Mouse (Mus musculus) T-helper 1 cell (primary cell): Measurements from ENCODE around the gene Stat5a.

Source experiments
- in situ Hi-C: fragments of 300-600 bp; cut with MboI, MseI; formaldehyde crosslinking; loops from one replicate; pipeline ENCODE4 v1.15.1; 2025; ENCODE audit warnings: high pct_unique_total_duplicates

Stat5a gene

DNA sequence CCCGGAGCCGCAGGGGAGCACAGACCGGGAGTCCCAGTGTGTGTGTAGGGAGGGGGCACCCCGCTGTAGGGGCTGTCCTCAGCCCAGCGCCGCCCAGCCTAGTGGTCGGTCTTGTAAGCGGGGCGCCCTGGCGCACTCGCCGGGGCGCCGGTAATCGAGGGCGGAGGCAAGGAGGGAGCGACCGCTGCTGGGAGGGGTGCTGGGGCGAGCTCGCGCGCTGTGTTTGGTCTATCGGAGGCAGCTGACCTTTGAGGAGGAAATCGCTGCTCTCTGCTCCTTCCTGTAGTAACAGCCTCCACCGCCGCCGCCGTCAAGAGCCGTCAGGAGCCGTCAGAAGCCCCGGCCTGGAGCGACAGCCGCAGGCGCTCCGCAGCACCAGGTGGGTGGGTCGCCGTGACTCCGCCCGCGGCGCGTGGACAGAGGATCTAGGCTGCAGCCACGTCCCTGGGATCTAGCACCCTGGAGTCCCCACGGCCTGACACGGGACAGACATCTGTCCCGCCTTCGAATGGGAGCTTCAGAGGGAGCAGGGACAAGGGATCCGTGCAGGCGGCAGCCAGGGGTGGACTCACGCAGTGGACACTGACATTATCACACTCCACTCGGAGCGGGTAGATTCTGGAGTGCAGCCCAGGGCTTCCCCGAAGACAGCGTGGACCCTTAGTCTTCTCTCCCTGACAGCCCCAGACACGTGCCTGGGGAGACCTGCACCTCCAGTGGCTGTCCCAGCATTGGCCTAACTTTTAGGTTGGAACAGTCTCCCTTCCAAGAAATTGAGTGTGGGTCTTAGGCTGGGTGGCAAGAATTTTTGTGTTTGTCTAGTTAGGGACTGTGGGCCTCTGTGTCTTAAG, 1.3 kb downstream of the Stat5a start:
- in situ Hi-C loops = no loop called here

DNA sequence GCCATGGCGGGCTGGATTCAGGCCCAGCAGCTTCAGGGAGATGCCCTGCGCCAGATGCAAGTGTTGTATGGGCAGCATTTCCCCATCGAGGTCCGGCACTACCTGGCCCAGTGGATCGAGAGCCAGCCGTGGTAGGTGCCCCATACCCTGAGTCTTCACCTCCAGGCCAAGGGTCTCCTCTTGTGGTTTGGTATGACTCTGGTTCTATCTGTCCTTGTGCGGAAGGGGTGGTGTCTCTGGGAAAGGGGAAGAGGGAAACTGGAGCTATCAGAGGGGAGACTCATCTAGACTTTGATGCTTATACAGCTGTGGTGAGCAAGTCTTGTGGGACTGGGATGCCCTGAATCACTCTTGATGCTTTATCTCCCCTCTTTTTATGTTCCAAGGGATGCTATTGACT, 2.2 kb downstream of the Stat5a start:
- in situ Hi-C loops = no loop called here

DNA sequence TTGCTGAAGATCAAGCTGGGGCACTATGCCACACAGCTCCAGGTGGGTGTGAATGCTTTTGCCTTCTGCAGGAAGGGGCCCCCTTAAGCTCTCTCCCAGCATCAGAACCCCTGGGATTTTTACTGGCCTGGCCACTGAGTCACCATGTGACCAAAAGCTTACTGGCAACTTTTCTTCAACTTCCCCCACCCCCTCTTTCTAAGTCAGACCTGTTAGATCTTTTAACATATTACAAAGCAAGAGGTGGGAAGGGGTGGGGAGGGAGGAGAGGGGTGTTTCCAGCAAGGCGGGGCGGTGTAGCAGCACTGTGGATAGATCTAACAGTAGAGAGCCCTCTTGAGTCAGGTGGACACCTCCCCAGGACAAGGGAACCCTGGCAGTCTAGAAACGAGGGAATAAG, 2.7 kb downstream of the Stat5a start:
- in situ Hi-C loops = no loop called here

DNA sequence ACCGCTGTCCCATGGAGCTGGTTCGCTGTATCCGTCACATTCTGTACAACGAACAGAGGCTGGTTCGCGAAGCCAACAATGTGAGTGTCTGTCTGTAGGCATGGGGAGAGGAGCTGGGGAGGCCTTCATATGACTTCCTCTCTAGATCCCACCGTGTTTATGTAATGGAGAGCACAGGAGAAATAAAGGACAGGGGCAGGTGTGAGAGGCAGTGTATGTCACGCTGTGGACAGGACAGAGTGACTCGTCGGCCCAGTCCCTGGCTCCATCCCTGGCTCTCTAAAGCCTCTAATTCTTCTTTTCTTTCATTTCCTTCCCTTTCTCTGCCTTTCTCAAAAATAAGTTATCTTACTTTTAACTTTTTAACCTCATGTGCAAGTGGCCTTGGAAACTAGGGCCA, 4.0 kb downstream of the Stat5a start:
- in situ Hi-C loops = no loop called here

DNA sequence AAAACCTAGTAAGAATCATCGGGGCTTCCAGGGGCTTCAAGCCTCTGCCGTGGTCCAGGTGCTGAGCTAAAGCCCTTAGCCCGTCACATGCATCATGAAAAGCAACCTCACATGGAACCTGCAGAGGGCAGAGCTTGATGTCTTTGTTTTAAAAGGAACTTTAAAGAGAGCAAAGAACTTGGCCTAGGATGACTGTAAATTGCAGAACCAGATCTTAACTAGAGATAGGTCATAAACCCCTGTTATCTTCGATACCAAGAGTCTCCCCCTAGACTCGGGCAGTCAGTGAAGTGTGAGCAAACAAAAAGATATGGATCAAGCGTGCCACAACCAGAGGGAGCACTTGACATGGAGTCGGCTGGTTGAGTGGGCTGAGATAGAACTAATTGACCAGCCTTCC, 6.5 kb downstream of the Stat5a start:
- in situ Hi-C loops = no loop called here

DNA sequence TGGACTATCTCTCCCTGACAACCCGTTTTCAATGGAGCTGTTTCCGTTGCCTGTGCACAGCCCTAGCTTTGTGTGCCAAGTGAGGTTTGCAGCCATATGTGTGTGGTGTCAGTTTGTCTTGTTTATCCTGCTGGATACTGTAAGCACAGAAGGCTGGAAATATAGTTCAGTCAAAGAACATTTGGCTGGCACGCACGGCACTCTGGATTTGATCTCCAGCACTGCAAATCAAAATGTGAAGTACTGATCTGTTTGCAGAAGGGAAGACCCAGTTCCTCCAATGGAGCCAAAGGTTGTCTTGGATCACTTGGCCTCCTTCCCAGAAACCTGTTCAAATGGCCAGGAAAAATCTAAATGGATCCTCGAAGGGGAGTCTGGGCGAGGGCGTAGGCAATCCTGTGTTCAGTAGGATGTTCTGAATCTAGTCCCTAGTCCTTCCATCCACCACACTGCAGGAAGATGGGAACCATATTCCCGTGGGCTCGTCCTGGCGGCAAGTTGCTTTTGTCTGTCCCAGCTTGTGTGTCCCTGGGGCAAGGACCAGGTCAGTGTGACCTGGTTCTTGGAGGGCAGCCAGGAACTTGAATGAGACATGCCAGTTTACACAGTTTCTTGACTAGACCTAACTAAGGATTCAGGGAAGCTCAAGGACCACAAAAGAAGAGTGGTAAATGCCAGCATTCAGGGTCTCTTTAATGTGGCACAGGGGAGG, 11.3 kb downstream of the Stat5a start:
- in situ Hi-C loops = loop anchor here (5.0 kb wide), 1 partner anchor 73 kb away; no protein-coding TSS in a partner anchor

DNA sequence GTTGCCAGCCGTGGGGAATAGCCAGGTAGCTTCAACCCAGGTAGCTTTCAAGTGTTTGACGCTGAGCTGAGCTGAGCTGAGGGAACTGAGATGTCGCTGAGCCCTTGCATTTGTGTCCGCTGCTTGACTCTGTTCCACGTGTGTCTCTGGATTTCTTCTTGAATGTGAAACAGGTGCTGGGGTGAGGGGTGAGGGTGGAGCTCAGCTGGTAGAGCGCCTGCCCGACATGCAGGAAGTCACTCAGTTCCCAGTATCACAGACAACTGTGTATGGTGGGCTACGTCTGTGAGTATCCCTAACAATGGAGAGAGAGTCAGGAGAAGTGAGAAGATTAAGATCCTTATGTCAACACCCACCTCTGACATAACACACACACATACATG, 11.8 kb downstream of the Stat5a start:
- in situ Hi-C loops = loop anchor here (5.0 kb wide), 1 partner anchor 74 kb away; no protein-coding TSS in a partner anchor

DNA sequence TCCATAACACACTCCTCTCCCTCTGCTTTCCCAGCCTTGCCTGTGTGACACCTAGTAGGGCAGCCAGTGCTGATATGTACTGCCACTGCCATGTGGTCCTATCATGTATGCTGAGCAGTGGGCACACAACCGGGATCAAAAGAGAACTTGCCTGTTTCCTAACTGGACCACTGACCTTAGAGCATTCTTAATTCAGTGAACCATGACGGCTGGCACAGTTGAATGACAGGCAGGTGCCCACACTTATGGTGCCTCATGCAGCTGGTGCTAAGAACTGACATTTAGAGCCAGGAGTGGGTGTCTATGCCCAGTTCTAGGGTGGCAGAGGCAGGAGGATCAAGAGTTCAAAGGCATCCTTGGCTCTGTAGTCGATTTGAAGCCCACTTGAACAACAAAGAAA, 16.6 kb downstream of the Stat5a start:
- in situ Hi-C loops = no loop called here

DNA sequence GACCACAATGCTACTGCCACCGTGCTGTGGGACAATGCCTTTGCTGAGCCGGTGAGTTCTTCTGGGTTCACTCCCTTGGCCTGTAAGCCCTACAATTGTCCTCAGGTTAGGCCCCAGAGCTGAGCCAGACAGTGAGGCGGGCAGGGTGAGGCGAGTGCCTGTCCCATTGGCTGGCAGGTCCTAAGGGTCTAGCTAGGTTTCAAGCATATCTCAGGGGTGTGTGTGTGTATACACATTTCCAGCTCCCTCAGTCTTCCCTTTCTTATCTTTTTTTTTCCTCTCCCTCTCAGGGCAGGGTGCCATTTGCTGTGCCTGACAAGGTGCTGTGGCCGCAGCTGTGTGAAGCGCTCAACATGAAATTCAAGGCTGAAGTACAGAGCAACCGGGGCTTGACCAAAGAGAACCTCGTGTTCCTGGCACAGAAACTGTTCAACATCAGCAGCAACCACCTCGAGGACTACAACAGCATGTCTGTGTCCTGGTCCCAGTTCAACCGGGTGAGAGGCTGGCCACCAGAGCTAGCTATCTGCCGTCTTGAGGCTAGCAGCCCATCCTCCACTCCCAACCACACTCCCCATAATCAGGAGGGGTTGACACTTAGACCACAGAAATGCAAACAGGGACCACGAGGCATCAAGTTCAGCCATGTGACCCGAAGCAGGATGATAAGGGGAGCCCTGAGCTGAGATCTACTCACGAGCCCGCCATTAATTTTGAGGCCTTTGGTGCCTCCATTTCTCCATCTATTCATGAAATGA, 20.3 kb downstream of the Stat5a start:
- in situ Hi-C loops = no loop called here

DNA sequence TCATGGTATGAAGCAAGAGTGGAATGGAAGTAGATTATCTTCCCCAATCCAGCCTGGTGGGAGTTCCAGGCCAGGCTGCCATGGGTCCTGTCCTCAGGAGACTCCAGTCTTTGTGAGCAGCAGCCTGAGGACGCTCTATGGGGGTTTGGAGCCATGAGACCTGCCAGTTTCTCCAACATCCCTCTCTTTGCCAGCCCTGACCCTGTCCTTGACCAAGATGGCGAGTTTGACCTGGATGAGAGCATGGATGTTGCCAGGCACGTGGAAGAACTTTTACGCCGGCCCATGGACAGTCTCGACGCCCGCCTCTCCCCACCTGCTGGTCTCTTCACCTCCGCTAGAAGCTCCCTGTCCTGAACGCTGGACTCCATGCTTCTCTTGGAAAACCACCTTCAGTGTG, 24.5 kb downstream of the Stat5a start:
- in situ Hi-C loops = no loop called here

DNA sequence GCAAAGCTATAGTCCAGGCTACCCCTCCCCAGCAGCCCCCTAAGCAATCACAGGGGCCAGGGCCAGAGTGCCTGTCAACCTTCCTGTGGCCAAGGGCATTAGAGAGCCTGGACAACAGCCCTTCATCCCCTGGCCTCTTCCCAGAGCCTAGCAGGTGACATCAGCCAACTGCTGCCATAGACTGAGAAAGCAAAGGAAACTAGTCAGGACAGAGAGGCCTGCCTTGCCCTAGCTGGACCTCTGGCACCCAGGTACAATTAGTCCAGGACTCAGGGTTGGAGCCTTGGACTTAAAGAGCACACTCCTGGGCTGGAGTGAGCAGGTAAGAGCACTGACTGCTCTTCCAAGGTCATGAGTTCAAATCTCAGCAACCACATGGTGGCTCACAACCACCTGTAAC, 26.3 kb downstream of the Stat5a start:
- in situ Hi-C loops = no loop called here

DNA sequence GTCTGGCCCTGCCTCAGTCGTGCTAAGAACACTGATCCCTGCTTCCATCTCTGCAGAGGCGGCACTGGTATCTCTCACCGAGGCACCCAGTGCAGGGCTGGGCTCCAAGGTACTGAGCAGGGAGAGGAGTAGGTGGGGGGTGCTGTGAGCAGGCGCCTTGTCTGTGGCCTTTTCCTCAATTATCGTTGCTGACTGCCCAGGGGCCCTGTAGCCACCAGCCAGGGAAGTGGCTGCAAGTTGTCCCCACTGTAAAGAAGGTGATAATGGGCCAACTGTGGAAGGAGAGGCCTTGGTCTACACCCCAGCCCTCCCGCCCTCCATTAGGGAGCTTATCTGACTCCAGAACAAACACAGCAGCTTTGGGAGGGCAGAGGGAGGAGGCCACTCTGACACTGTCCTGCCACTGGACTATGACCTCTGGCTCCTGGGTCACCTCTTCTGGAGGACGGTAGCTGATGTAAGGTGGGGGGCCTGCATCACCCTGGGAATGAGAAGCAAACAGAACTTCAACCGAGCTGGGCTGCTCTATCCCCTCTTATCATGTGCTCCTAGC, 27.1 kb downstream of the Stat5a start:
- in situ Hi-C loops = no loop called here

DNA sequence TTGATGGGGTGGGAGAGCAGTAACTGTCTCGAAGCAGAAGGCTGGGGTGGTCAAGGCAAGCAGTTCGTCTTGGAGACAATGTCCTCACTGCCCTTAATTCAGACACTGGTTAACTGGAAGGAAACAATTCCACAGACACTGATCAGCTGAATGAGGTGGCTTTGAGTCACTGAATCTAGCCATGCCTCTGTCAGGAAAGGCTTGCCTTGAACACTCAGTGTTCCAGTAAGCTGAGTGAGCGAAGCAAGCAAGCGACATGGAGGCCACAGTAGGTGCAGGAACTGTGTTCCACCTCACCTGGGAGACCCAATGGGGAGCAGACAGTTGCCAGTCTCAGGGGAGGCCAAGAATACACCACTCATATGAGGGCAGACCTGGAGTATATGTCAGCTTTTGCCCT, 28.1 kb downstream of the Stat5a start:
- in situ Hi-C loops = no loop called here

DNA sequence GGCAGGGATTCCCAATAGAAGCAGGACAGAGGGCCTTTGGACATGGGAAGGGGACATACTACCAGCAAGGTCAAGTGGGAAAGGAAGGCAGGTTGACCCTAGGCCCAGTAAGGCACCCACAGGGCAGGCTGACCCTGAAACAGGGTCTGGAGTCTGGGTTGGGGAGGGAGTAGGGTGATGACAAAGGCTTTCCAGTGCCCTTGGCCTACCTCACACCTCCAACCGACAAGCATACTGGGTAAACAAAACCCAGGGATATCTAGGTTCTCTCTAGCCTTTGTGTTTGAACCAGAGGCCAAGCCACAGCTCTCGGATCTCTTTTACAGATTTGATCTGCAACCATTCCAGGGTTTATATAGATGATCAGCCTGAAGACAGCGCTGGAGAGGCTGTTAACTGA, 28.6 kb downstream of the Stat5a start:
- in situ Hi-C loops = no loop called here

DNA sequence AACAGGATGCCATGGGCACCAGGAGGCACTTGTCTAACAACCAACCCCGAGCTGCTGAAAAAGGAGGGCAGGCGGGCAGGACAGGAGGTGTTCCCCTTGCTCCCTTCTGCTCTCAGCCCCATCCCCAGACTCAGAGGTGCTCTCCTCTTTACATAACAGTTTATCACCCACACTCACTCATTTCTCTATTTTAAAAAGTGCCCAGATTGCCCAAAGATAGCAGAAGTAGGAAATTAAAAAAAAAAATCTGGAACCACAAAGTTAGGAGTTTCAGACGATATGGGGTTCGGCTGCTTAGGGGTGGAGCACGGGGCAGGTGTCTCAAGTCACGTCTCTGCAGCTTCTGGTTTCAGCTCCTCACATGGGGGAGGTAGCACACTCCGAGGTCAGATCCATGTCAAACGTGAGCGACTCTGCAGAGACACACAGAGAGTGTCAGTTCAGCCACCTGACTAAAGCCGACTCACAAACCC, 29.2 kb downstream of the Stat5a start:
- in situ Hi-C loops = no loop called here

DNA sequence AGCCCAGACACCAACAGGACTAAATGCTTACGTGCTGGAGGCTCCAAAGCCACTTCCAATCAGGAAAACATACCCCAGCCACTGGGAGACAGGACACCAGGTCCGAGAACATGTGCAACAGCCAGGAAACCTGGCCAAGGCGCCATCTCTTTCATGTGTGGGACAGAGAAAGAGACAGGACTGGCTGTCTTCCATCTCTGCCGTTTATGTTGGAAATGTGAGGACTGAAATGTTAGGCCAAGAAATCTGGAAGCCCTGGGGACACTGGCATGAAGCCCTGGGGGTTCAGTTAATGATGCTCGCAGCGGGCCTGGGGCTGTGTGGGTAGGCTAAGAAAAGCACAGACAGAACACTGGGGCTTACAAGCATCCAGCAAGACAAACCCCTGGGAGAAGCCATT, 31.3 kb downstream of the Stat5a start:
- in situ Hi-C loops = loop anchor here (5.0 kb wide), 1 partner anchor 57 kb away; no protein-coding TSS in a partner anchor

DNA sequence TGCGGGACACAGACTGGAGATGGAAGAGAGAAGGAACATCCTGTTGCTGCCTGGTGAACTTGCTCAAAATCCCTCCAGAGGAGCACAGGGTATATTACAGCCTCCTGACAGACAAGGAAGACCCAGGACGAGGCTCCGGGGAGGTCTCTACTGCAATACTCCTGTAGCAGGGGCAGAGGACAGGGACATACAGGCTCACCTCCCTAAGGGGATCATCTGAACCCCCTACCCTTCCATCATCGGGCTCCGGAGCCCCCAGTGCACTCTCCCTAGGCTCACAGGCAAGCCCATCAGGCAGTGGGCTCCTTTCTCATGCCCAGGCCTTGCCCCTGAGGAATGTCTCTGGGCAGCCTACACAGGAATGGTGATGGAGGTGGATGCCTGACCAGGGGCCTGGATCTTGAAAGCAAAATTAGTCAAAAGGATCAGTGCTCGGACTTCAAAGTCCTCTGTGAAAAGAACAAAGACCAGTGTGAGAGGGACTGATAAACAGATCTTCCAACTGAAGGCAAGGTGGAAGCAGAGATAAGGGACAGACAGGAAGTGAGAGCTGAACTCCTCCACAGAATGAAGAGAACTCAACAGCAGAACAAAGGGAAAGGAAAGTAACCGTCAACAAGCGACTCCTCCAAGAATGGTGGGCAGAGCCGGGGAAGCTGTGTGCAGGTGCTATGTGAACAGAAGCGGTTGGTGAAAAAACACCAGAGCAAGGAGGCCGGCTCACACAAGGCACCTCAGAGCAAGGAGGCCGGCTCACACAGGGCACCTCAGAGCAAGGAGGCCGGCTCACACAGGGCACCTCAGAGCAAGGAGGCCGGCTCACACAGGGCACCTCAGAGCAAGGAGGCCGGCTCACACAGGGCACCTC, 32.3 kb downstream of the Stat5a start:
- in situ Hi-C loops = loop anchor here (5.0 kb wide), 1 partner anchor 56 kb away; no protein-coding TSS in a partner anchor

DNA sequence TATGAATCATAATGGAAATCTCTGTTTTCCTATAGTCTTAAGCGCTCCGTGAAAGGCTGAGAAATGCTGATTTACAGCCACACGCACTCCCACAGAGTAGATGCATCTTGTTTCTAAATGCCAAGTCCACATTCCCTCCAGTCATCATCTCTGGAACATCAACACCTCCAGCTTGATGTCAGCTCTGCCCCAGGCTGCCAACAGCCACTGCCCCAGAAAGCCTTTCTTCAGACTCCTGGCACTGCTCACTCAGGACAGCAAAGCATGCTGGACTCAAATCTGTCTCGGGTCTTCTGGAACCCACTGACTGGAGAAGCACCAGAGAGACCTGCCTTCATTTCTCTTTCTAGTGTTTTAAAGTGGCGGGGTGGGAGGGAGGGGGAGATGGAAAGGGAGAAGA, 33.3 kb downstream of the Stat5a start:
- in situ Hi-C loops = loop anchor here (5.0 kb wide), 1 partner anchor 55 kb away; no protein-coding TSS in a partner anchor

DNA sequence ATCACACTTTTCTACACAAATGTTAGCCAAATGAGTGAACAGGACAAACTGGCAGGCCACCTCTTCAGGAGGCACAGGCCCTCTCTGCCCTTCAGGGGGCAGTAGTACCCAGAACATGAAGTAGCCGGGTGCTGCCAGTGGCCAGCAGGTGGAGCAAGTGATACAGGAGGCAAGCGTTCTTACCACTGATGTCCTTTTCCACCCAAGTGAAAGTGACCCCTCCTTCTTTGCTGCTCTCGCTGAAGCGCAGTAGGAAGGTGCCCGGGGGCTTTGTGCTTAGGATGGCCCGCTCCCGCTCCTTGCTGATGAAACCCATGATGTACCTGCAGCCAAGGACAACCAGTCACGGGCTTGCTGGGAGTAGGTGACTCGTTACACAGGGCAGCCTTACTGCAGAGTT, 34.3 kb downstream of the Stat5a start:
- in situ Hi-C loops = loop anchor here (5.0 kb wide), 1 partner anchor 54 kb away; no protein-coding TSS in a partner anchor

DNA sequence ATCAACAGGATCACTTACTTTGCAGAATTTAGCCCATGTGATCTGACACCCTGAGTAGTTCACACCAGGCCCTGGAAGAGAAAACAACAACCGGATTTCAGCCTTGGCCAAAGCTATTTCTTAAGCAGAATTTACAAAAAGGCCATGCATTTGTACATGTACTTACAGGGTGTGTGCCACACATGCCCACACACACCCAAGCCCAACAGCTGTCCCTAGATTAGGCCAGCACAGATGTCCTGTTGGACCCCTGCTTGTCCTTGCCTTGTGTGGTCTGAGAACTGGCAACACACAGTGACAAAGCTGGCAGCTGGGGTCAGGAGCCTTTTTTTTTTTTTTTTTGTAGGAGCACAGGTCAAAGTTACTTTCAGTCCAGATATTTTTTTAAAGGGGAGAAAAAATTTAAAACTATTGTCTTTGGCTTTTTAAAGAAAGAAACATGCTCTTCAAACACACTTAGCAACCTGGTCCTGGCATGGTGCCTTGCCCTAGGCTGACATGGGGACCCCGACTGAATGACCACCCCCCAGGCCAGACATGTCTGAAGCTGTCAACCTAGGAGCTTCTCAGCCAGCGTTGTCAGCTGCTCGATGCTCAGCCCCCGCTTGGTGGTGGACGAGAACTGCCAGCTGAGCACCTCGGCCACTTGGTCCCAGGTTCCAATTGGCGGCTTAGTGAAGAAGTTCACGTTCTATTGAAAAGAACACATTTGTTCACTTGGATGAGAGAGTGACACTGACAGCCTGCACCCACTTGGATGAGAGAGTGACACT, 35.2 kb downstream of the Stat5a start:
- in situ Hi-C loops = loop anchor here (5.0 kb wide), 1 partner anchor 53 kb away; no protein-coding TSS in a partner anchor
